Mouse (Mus musculus) gastrocnemius, postnatal 36 days (tissue): ENCODE data around the gene Mpst. TPM values are rescaled to one million over a fixed set of nuclear protein-coding genes. Genes with fewer than 3 reads are reported as not detected.

Experiments used
- DNase-seq, 2 experiments: peaks; one replicate each; pipeline ENCODE4 v3.0.0; 2022
- intact Hi-C: fragments of 180-260 bp; cut with DNase I; formaldehyde crosslinking; loops from one replicate; pipeline ENCODE4 v1.15.1; 2025
- long read RNA-seq, 2 experiments: library from polyadenylated mRNA; stranded (forward); transcript quantifications; one replicate each; pipeline ENCODE4 v2.0.0; 2021
- total RNA-seq, 2 experiments: library from RNA; stranded (reverse); gene quantifications; 2 replicates each; pipeline ENCODE4 v1.2.3; 2021

The Mpst gene
- total RNA-seq: 10 to 100 TPM; 55.3 to 59.5 TPM
- long read RNA-seq, experiment 1, partial matches to known transcripts: 2 of 3 reads
- long read RNA-seq, experiment 1, other reads (novel, unspliced or antisense): 1 of 3 reads
- long read RNA-seq, experiment 2, partial matches to known transcripts: 8 of 10 reads
- long read RNA-seq, experiment 2, other reads (novel, unspliced or antisense): 1 of 10 reads

- DNase-seq: peak; percentile 85 to 90
- intact Hi-C loops: no loop called here
Observed at GRCm38 (mm10) chr15:78406293-78406934, at the start of gene Mpst. Mpst (plus strand) TSS chr15:78406416.

GRCm38 (mm10) chr15:78365916-78366315 lies 40.3 kb upstream of the Mpst start:
- no peak for DNase-seq
- intact Hi-C loops: no loop called here

GRCm38 (mm10) chr15:78366875-78367274 lies 39.3 kb upstream of the Mpst start:
- DNase-seq: no peak
- intact Hi-C loops: no loop called here

- intact Hi-C loops: no loop called here
- DNase-seq: no peak
Observed at GRCm38 (mm10) chr15:78367811-78368210, 38.4 kb upstream of the Mpst start.

- intact Hi-C loops: no loop called here
Observed at GRCm38 (mm10) chr15:78368926-78369346, 37.3 kb upstream of the Mpst start.

GRCm38 (mm10) chr15:78369641-78370040 lies 36.6 kb upstream of the Mpst start:
- no peak for DNase-seq
- intact Hi-C loops: no loop called here

More at GRCm38 (mm10) chr15:78368926-78369346, 37.3 kb upstream of the Mpst start:
- no peak for DNase-seq

GRCm38 (mm10) chr15:78372796-78373195 lies 33.4 kb upstream of the Mpst start:
- DNase-seq: no peak
- intact Hi-C loops: no loop called here

GRCm38 (mm10) chr15:78374204-78374603 lies 32.0 kb upstream of the Mpst start:
- no peak for DNase-seq
- intact Hi-C loops: no loop called here

GRCm38 (mm10) chr15:78377859-78378258 lies 28.4 kb upstream of the Mpst start:
- intact Hi-C loops: no loop called here
- DNase-seq: no peak

GRCm38 (mm10) chr15:78378556-78378955 lies 27.7 kb upstream of the Mpst start:
- DNase-seq: no peak
- intact Hi-C loops: no loop called here

GRCm38 (mm10) chr15:78380208-78380607 lies 26.0 kb upstream of the Mpst start:
- intact Hi-C loops: no loop called here
- no peak for DNase-seq

- no peak for DNase-seq
- intact Hi-C loops: no loop called here
Observed at GRCm38 (mm10) chr15:78380741-78381140, 25.5 kb upstream of the Mpst start.

GRCm38 (mm10) chr15:78382115-78382514 lies 24.1 kb upstream of the Mpst start:
- DNase-seq: no peak
- intact Hi-C loops: no loop called here

GRCm38 (mm10) chr15:78383450-78384219 lies 22.6 kb upstream of the Mpst start:
- DNase-seq: no peak
- intact Hi-C loops: no loop called here

GRCm38 (mm10) chr15:78384220-78385116 lies 21.7 kb upstream of the Mpst start:
- DNase-seq: no peak
- intact Hi-C loops: no loop called here

- intact Hi-C loops: no loop called here
- no peak for DNase-seq
Observed at GRCm38 (mm10) chr15:78385564-78385963, 20.7 kb upstream of the Mpst start.

- intact Hi-C loops: no loop called here
- no peak for DNase-seq
Observed at GRCm38 (mm10) chr15:78390855-78391254, 15.4 kb upstream of the Mpst start.

- DNase-seq: no peak
- intact Hi-C loops: no loop called here
Observed at GRCm38 (mm10) chr15:78395478-78395962, 10.7 kb upstream of the Mpst start, which contains the start of gene Tex33. Tex33 (minus strand) TSS chr15:78395912.

GRCm38 (mm10) chr15:78401345-78401744 lies 4.9 kb upstream of the Mpst start:
- intact Hi-C loops: no loop called here
- DNase-seq: no peak

- peak; percentile 55 to 64 for DNase-seq
- intact Hi-C loops: no loop called here
Observed at GRCm38 (mm10) chr15:78401921-78402320, 4.3 kb upstream of the Mpst start.
